Mouse (Mus musculus): ENCODE measurements at regions not wholly inside any gene's neighbourhood (a gene's known extent, or its start where the extent isn't known, plus 50 kb on each side); places are given as distances from the start of the nearest gene placed in this dataset.

- DNase-seq (ENCODE audit: low spot score): no peak
These were observed 169.2 kb upstream of the Serpine2 start for GRCm38 (mm10) chr1:80030224-80030623.

GRCm38 (mm10) chr1:80025863-80026616 is 165.1 kb upstream of the Serpine2 start:
- DNase-seq (ENCODE audit: low spot score): no peak

- DNase-seq (ENCODE audit: low spot score): no peak
These were observed 162.6 kb upstream of the Serpine2 start for GRCm38 (mm10) chr1:80023518-80024095.

GRCm38 (mm10) chr1:80021866-80022265 is 160.9 kb upstream of the Serpine2 start:
- no peak for DNase-seq (ENCODE audit: low spot score)

GRCm38 (mm10) chr1:80018391-80019065 is 157.5 kb upstream of the Serpine2 start:
- DNase-seq (ENCODE audit: low spot score): peak; percentile 81

GRCm38 (mm10) chr1:80015474-80015873 is 154.5 kb upstream of the Serpine2 start:
- no peak for DNase-seq (ENCODE audit: low spot score)

GRCm38 (mm10) chr1:80014586-80014985 is 153.6 kb upstream of the Serpine2 start:
- no peak for DNase-seq (ENCODE audit: low spot score)

- DNase-seq (ENCODE audit: low spot score): no peak
These were observed 149.7 kb upstream of the Serpine2 start for GRCm38 (mm10) chr1:80010724-80011123.

- DNase-seq (ENCODE audit: low spot score): peak; percentile 74
These were observed 138.1 kb upstream of the Serpine2 start for GRCm38 (mm10) chr1:79999081-79999480.

- no peak for DNase-seq (ENCODE audit: low spot score)
These were observed 136.9 kb upstream of the Serpine2 start for GRCm38 (mm10) chr1:79997911-79998310.

- no peak for DNase-seq (ENCODE audit: low spot score)
These were observed 136.5 kb upstream of the Serpine2 start for GRCm38 (mm10) chr1:79997456-79997855.

- DNase-seq (ENCODE audit: low spot score): no peak
These were observed 123.7 kb upstream of the Serpine2 start for GRCm38 (mm10) chr1:79984721-79985120.

- DNase-seq (ENCODE audit: low spot score): no peak
These were observed 121.8 kb upstream of the Serpine2 start for GRCm38 (mm10) chr1:79982678-79983280.

- no peak for DNase-seq (ENCODE audit: low spot score)
These were observed 118.9 kb upstream of the Serpine2 start for GRCm38 (mm10) chr1:79979863-79980262.

GRCm38 (mm10) chr1:79978156-79978555 is 117.2 kb upstream of the Serpine2 start:
- DNase-seq (ENCODE audit: low spot score): no peak

GRCm38 (mm10) chr1:79956121-79956520 is 95.1 kb upstream of the Serpine2 start:
- no peak for DNase-seq (ENCODE audit: low spot score)

GRCm38 (mm10) chr1:79944231-79944630 is 83.3 kb upstream of the Serpine2 start:
- no peak for DNase-seq (ENCODE audit: low spot score)

- DNase-seq (ENCODE audit: low spot score): no peak
These were observed 71.5 kb upstream of the Serpine2 start for GRCm38 (mm10) chr1:79932435-79932834.

- no peak for DNase-seq (ENCODE audit: low spot score)
These were observed 66.8 kb upstream of the Serpine2 start for GRCm38 (mm10) chr1:79927740-79928139.

GRCm38 (mm10) chr1:79925776-79926175 is 64.8 kb upstream of the Serpine2 start:
- DNase-seq (ENCODE audit: low spot score): no peak

- no peak for DNase-seq (ENCODE audit: low spot score)
These were observed 60.9 kb upstream of the Serpine2 start for GRCm38 (mm10) chr1:79921890-79922289.

- no peak for DNase-seq (ENCODE audit: low spot score)
These were observed 60.4 kb upstream of the Serpine2 start for GRCm38 (mm10) chr1:79921333-79921732.

Measured in testis, postnatal 10 days (tissue).